Mouse (Mus musculus) MEL (cell line): ENCODE results near the gene Psmb9. TPM values are rescaled to one million over a fixed set of nuclear protein-coding genes. Genes with fewer than 3 reads are reported as not detected.

Experiments used
- DNase-seq: peaks from one replicate; pipeline ENCODE4 v3.0.0; 2011; ENCODE audit warnings: low read depth, low spot score
- H3K27ac ChIP-seq: 2 replicates; pipeline ENCODE4 v1.5.1; 2012; ENCODE audit warnings: low read depth, mild to moderate bottlenecking, control low read depth, low read length, moderate library complexity; ENCODE audit not compliant: control insufficient read depth
- H3K27me3 ChIP-seq, 2 experiments: fragments of 150-350 bp in 1 of 2; sonication (generic) in 1 of 2; 2 replicates each; pipeline ENCODE4 v1.6.1; 2012; ENCODE audit warnings: low read length in 2 of 2, mild to moderate bottlenecking in 2 of 2, improper control_type of control experiment in 1 of 2, moderate library complexity in 1 of 2; ENCODE audit not compliant: insufficient read depth in 2 of 2, control insufficient read depth in 1 of 2
- H3K36me3 ChIP-seq, 2 experiments: 2 replicates each; pipeline ENCODE4 v1.6.1; 2012 to 2014; ENCODE audit warnings: low read length in 2 of 2, improper control_type of control experiment in 1 of 2, inconsistent platforms in 1 of 2, mild to moderate bottlenecking in 1 of 2; ENCODE audit not compliant: insufficient read depth in 2 of 2, control insufficient read depth in 1 of 2
- H3K4me1 ChIP-seq, 2 experiments: fragments of 150-350 bp in 1 of 2; sonication (generic) in 1 of 2; 2 replicates each; pipeline ENCODE4 v1.6.1; 2012; ENCODE audit warnings: low read length in 2 of 2, improper control_type of control experiment in 1 of 2, mild to moderate bottlenecking in 1 of 2; ENCODE audit not compliant: insufficient read depth in 2 of 2, control insufficient read depth in 1 of 2
- H3K4me3 ChIP-seq, 2 experiments: fragments of 150-350 bp in 1 of 2; sonication (generic) in 1 of 2; 2 replicates each; pipeline ENCODE4 v1.5.1; 2012; ENCODE audit warnings: low read depth in 2 of 2, low read length in 2 of 2, mild to moderate bottlenecking in 2 of 2, moderate library complexity in 2 of 2, control low read depth in 1 of 2, improper control_type of control experiment in 1 of 2; ENCODE audit not compliant: control insufficient read depth in 1 of 2, insufficient read depth in 1 of 2
- H3K79me2 ChIP-seq: 2 replicates; pipeline ENCODE4 v1.6.1; 2012; ENCODE audit warnings: mild to moderate bottlenecking, low read length, moderate library complexity; ENCODE audit not compliant: control insufficient read depth, poor library complexity, insufficient read depth
- H3K9ac ChIP-seq: 2 replicates; pipeline ENCODE4 v1.6.1; 2012; ENCODE audit warnings: low read depth, mild to moderate bottlenecking, control low read depth, low read length, moderate library complexity; ENCODE audit not compliant: control insufficient read depth, poor library complexity, severe bottlenecking
- H3K9me3 ChIP-seq: fragments of 150-350 bp; sonication (generic); replicated peaks from 2 replicates; pipeline ENCODE4 v1.6.1; 2012; ENCODE audit warnings: mild to moderate bottlenecking, low read length, improper control_type of control experiment, moderate library complexity; ENCODE audit not compliant: insufficient read depth
- BHLHE40 ChIP-seq: IDR thresholded peaks from 2 replicates; pipeline ENCODE4 v1.6.1; 2012; ENCODE audit warnings: low read depth, mild to moderate bottlenecking, inconsistent platforms, low read length, improper control_type of control experiment, borderline replicate concordance
- CHD1 ChIP-seq: IDR thresholded peaks from 2 replicates; pipeline ENCODE4 v1.6.1; 2012; ENCODE audit warnings: low read depth, mild to moderate bottlenecking, inconsistent platforms, low read length, improper control_type of control experiment
- E2F4 ChIP-seq: IDR thresholded peaks from 2 replicates; pipeline ENCODE4 v1.6.1; 2011; ENCODE audit warnings: low read depth, low read length, improper control_type of control experiment, borderline replicate concordance
- EP300 ChIP-seq, 2 experiments: IDR thresholded peaks; 2 replicates each; pipeline ENCODE4 v1.6.1; 2011; ENCODE audit warnings: improper control_type of control experiment in 2 of 2, low read length in 2 of 2, low read depth in 1 of 2, mild to moderate bottlenecking in 1 of 2
- ETS1 ChIP-seq: IDR thresholded peaks from 2 replicates; pipeline ENCODE4 v1.6.1; 2012; ENCODE audit warnings: low read depth, mild to moderate bottlenecking, inconsistent platforms, low read length, improper control_type of control experiment, moderate library complexity
- GATA1 ChIP-seq: IDR thresholded peaks from 2 replicates; pipeline ENCODE4 v1.6.1; 2011; ENCODE audit warnings: low read depth, low read length, improper control_type of control experiment
- HCFC1 ChIP-seq: IDR thresholded peaks from 2 replicates; pipeline ENCODE4 v1.6.1; 2012; ENCODE audit warnings: low read depth, mild to moderate bottlenecking, inconsistent platforms, low read length, improper control_type of control experiment, moderate library complexity
- JUND ChIP-seq: IDR thresholded peaks from 2 replicates; pipeline ENCODE4 v1.6.1; 2011; ENCODE audit warnings: low read depth, mild to moderate bottlenecking, improper control_type of control experiment, low read length
- MAFK ChIP-seq: IDR thresholded peaks from 2 replicates; pipeline ENCODE4 v1.6.1; 2011; ENCODE audit warnings: low read depth, mild to moderate bottlenecking, low read length, improper control_type of control experiment, borderline replicate concordance
- MAX ChIP-seq: IDR thresholded peaks from 2 replicates; pipeline ENCODE4 v1.6.1; 2011; ENCODE audit warnings: low read length, improper control_type of control experiment
- MAZ ChIP-seq: IDR thresholded peaks from 2 replicates; pipeline ENCODE4 v1.6.1; 2012; ENCODE audit warnings: low read depth, mild to moderate bottlenecking, inconsistent platforms, low read length, improper control_type of control experiment
- MXI1 ChIP-seq: IDR thresholded peaks from 2 replicates; pipeline ENCODE4 v1.6.1; 2011; ENCODE audit warnings: mild to moderate bottlenecking, low read depth, low read length, improper control_type of control experiment
- MYC ChIP-seq: IDR thresholded peaks from 2 replicates; pipeline ENCODE4 v1.6.1; 2011; ENCODE audit warnings: low read depth, mild to moderate bottlenecking, low read length, improper control_type of control experiment, moderate library complexity
- POLR2A ChIP-seq, 2 experiments: IDR thresholded peaks; 2 replicates each; pipeline ENCODE4 v1.6.1; 2011 to 2012; ENCODE audit warnings: low read length in 2 of 2, mild to moderate bottlenecking in 2 of 2, control low read depth in 1 of 2, improper control_type of control experiment in 1 of 2, low read depth in 1 of 2, moderate library complexity in 1 of 2; ENCODE audit not compliant: control insufficient read depth in 1 of 2, insufficient read depth in 1 of 2, poor library complexity in 1 of 2
- POLR2AphosphoS2 ChIP-seq: IDR thresholded peaks from 2 replicates; pipeline ENCODE4 v1.6.1; 2011; ENCODE audit warnings: low read length, improper control_type of control experiment
- SIN3A ChIP-seq: IDR thresholded peaks from 2 replicates; pipeline ENCODE4 v1.6.1; 2012; ENCODE audit warnings: low read length, improper control_type of control experiment, inconsistent platforms
- SMC3 ChIP-seq: IDR thresholded peaks from 2 replicates; pipeline ENCODE4 v1.6.1; 2011; ENCODE audit warnings: low read depth, low read length, improper control_type of control experiment
- TBP ChIP-seq: IDR thresholded peaks from 2 replicates; pipeline ENCODE4 v1.8.0; 2011; ENCODE audit warnings: low read depth, low read length, improper control_type of control experiment
- UBTF ChIP-seq: IDR thresholded peaks from 2 replicates; pipeline ENCODE4 v1.6.1; 2012; ENCODE audit warnings: low read depth, mild to moderate bottlenecking, inconsistent platforms, low read length, improper control_type of control experiment, moderate library complexity, borderline replicate concordance; ENCODE audit not compliant: insufficient read depth
- USF1 ChIP-seq: IDR thresholded peaks from 2 replicates; pipeline ENCODE4 v1.6.1; 2014; ENCODE audit warnings: low read depth, mild to moderate bottlenecking, inconsistent platforms, low read length, improper control_type of control experiment, moderate library complexity
- USF2 ChIP-seq, 2 experiments: IDR thresholded peaks; 2 replicates each; pipeline ENCODE4 v1.6.1; 2011 to 2012; ENCODE audit warnings: improper control_type of control experiment in 2 of 2, low read length in 2 of 2, borderline replicate concordance in 1 of 2, inconsistent platforms in 1 of 2, low read depth in 1 of 2, mild to moderate bottlenecking in 1 of 2; ENCODE audit not compliant: insufficient read depth in 1 of 2
- ZC3H11A ChIP-seq: IDR thresholded peaks from 2 replicates; pipeline ENCODE4 v1.6.1; 2012; ENCODE audit warnings: low read depth, mild to moderate bottlenecking, inconsistent platforms, low read length, improper control_type of control experiment
- ZKSCAN1 ChIP-seq: IDR thresholded peaks from 2 replicates; pipeline ENCODE4 v1.6.1; 2012; ENCODE audit warnings: low read depth, mild to moderate bottlenecking, inconsistent platforms, low read length, improper control_type of control experiment, moderate library complexity
- polyA plus RNA-seq, 2 experiments: library from polyadenylated mRNA; stranded (reverse) in 1 of 2; unstranded in 1 of 2; fragments of >175 nt in 1 of 2; fragments of >200 nt in 1 of 2; gene quantifications; 2 replicates each; pipeline versions ENCODE4 v1.2.1 to v1.2.4; 2012; ENCODE audit warnings: low replicate concordance in 2 of 2, low read depth in 1 of 2; ENCODE audit not compliant: insufficient read length in 2 of 2, insufficient read depth in 1 of 2, missing spikeins in 1 of 2
- total RNA-seq: library from RNA; depleted of rRNA; stranded (reverse); fragments of 300-350 nt; gene quantifications from 2 replicates; pipeline ENCODE4 v1.2.3, GENCODE M21; 2012

Psmb9 gene
- total and polyA plus RNA-seq, 3 experiments, result 14.7 to 24.9 TPM; not detected in 1

DNA sequence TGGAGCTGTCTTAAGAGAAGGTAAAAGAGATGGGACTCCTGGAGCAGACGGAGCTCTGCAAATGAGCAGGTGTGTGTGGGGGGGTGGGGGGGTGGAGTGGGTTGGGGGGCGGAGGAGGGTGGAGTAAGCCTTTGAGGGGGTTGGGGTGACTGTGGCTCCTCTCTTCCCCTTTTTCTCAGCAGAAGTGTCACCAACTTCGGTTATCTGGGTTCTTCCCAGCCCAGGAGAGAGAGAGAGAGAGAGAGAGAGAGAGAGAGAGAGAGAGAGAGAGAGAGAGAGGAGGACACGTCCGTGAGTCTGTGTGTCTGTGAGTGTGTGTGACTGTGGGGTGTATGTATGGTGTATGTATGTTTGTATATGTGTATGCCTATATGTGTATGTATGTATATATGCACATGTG lies 44.1 kb downstream of the Psmb9 start (continued):
- no peak for TF ChIP-seq BHLHE40
- TF ChIP-seq UBTF, result 0 out of 2 replicates have a peak, but pooled peaks have one; percentile 64
- 0 out of 2 replicates have a peak, but pooled peaks have one; percentile 5 for TF ChIP-seq ZC3H11A
- TF ChIP-seq SIN3A, result peak; percentile 86
- TF ChIP-seq CHD1, result no peak
- no peak for TF ChIP-seq ZKSCAN1
- 0 out of 2 replicates have a peak, but pooled peaks have one; percentile 30 for TF ChIP-seq MYC
- TF ChIP-seq JUND, result peak; percentile 100
- TF ChIP-seq HCFC1, result peak; percentile 64
- TF ChIP-seq USF1, result 0 out of 2 replicates have a peak, but pooled peaks have one; percentile 10
- peak; percentile 85 for TF ChIP-seq ETS1
- TF ChIP-seq GATA1, result peak; percentile 77
- TF ChIP-seq EP300 (IDR thresholded peaks at IDR 0.05; ENCODE audit: low read depth in 1 of 2, low read length in 2 of 2), result peak; percentile 83 to 88

DNA sequence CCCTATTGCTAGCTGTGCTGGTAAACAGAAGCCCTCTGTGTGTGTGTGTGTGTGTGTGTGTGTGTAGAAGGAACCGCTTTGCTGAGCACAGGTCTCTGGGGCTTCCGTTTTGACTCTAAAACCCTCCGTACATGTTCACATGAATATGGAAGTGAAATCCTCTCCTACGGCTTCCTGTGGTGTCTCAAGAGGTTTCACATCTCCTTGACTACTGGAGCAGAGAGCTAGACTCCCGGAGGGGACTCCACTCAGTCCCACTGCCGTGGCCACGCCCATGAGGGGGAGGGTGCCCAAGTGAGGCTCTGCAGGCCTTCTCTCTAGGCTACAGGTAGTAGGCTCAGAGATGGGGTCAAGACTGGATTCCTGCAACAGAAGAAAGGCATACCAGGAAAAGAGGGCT lies 44.5 kb downstream of the Psmb9 start, which contains the start of gene H2-DMb2:
Gene H2-DMb2 (plus strand): TSS at position 275 of the 400 bp plus-strand sequence.
- Histone ChIP-seq H3K27me3 (no peaks in the 10 kb centered on the region), H3K9me3 (no peaks in the 10 kb centered on the region), H3K4me3 (peak within 1 kb of the TSS; percentile 30 to 40), H3K9ac (peak within 1 kb of the TSS; percentile 44), H3K27ac (peak within 1 kb of the TSS; percentile 71), H3K4me1 (peaks cover 19 to 36% of the 10 kb centered on the region in 2 experiments), H3K79me2 (no peaks in the 10 kb centered on the region), H3K36me3 (peaks cover 0 to 20% of the 10 kb centered on the region in 2 experiments; a peak in 2 of 4 replicates)
- TF ChIP-seq TBP (peak; percentile 48; the same call in 1 of the 2 replicates), POLR2AphosphoS2 (no peak), E2F4 (no peak), MAX (no peak), MYC (no peak), UBTF (no peak), SMC3 (no peak), MXI1 (no peak; the same call in none of the 2 replicates), MAZ (peak; percentile 20; the same call in 1 of the 2 replicates), SIN3A (0 out of 2 replicates have a peak, but pooled peaks have one; percentile 12), USF2 (IDR thresholded peaks at IDR 0.05; ENCODE audit: borderline replicate concordance in 1 of 2, insufficient read depth in 1 of 2, low read depth in 1 of 2, low read length in 2 of 2) (no peak), EP300 (IDR thresholded peaks at IDR 0.05; ENCODE audit: low read depth in 1 of 2, low read length in 2 of 2) (0 out of 4 replicates have a peak, but pooled peaks of 1 of the 2 experiments have one; percentile 1), POLR2A (IDR thresholded peaks at IDR 0.05; ENCODE audit: control insufficient read depth in 1 of 2, insufficient read depth in 1 of 2, low read depth in 1 of 2, low read length in 2 of 2, poor library complexity in 1 of 2) (peak in 1 of 2 experiments; percentile 55; a peak in 2 of 4 replicates), ETS1 (0 out of 2 replicates have a peak, but pooled peaks have one; percentile 20), MAFK (no peak)
- DNase-seq, result peak; percentile 90
